Mouse (Mus musculus): Measurements from ENCODE around the gene Dock4. TPM values are rescaled to one million over a fixed set of nuclear protein-coding genes. Genes with fewer than 3 reads are reported as not detected.

The Dock4 gene
- total RNA-seq, 2 experiments from 2014 or later = 5.3 to 12.2 TPM

DNA sequence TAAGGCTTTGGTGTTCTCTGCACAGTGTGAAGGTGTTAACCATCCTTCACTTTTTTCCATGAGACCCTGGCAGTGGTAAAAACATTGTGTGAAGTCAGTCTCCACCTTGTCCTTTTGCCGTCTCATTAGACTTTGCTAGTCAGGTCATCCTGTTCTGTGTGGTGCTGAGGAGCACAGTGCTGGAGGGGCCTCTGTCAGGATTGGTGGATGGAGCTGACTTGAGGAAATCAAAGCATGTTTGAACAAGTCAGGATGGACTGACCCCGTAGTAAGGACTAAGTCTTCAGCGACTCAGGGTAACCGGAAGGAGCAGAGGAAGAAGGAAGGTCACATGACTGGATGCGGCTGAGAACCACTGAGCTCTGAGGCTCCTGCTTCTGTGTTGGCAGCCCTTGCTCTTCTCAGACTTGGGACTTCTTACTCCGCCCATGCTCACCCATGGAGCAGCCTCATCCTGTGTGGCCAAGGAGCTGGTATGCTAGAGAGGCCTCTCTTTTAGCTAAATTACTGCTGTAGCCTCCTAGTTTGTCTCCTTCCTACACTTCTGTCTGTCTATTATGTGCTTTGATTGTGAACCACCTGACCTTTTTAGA, 14.0 kb downstream of the Dock4 start:
- ATAC-seq (ENCODE audit: poor library complexity, severe bottlenecking) = no peak

GRCm38 (mm10) chr12:40462693-40463235, 17.0 kb downstream of the Dock4 start:
- no peak for ATAC-seq (ENCODE audit: poor library complexity, severe bottlenecking)

DNA sequence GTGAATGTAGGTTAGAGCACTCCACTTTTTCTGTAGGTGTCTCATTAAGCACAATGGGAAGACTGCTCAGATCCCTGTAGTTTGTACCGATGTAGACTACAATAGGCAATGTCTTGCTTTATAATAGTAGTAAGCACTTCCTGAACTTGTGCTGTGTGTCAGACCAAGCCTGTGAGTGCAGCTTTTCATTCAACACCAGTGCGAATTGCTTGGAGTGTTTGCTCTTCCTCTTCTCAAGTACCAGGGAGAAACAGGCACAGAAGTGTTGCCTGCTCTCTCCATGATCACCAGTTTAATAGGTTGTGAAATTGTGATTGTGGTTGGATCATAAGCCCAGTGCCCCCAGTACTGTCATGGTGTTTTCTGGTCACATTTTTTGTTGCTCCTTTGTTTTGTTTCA, 18.1 kb downstream of the Dock4 start:
- ATAC-seq (ENCODE audit: poor library complexity, severe bottlenecking) = no peak

DNA sequence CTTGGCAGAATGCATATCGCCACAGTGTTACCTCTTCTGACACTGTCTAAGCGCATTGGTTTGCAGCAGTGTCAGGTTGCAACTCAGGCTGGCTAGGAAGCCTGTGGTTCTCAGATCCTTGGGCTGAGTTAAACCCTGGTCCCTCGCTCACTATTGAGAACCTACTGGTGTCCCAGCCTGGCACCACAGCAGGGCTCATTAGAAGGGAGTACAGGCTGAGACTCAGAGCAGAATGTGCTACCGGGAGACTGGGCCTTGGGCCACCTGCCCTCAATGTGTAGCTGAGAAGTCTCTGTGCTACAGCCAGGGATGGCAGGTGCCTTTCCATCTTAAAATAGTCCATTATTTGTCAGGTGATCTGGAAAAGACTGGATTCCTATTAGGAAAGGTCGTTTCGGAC, 18.5 kb downstream of the Dock4 start:
- no peak for ATAC-seq (ENCODE audit: poor library complexity, severe bottlenecking)

DNA sequence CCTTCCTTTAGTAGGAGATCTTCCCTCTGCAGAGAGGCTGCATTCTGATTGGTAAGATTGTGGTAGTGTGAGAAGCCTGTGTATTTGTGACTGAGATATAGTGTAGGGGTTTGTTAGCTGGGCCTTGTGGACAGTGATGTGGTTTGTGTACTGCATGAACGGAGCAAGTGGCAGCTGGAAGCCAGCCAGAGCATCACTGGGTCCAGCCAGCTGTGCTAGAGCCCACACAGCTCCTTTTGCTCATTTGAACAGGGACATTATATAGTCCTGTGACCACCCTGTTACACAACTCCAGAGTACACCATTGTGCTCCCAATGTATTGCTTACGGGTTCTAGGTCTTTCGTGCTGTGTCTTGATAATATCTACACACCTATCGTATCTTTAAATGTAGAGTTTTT, 22.5 kb downstream of the Dock4 start:
- ATAC-seq (ENCODE audit: poor library complexity, severe bottlenecking) = no peak

- ATAC-seq (ENCODE audit: poor library complexity, severe bottlenecking) = peak; percentile 61
Observed at GRCm38 (mm10) chr12:40469009-40469408, 23.3 kb downstream of the Dock4 start.

DNA sequence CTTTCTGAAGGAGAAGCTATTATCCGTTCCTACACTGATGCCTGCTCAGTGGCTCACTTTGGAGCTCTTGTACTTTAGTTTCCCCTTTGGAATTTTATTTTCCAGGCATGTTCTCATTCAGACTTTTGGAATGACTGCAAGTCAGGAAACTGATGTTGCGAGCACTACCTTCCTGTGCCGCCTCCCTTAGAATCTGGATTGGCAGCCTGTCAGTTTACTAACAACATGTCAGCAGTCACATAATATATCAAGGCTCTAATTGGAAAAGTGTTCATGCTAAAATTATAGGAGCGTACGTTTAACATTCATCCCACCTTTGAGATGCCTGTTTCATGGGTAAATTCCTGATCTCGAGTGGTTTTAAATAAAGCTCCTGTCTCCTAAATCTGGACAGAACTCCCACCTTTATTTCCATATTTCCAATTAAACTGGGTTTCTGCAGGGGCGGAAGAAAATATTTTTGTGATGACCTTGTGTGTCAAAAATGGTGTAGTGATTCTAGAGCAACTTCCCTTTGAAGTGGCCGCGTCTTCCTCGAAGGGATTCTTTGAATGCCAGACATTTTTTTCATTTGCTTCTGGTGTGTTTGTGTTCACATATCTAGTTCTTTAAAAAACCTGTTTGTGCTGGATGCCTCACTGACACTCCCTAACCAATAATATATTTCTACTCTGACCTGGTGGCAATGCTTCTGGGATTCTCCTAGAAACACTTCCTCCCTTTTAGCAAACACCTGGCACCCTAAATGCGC, 26.1 kb downstream of the Dock4 start:
- no peak for ATAC-seq (ENCODE audit: poor library complexity, severe bottlenecking)

GRCm38 (mm10) chr12:40473709-40474108, 28.0 kb downstream of the Dock4 start:
- ATAC-seq (ENCODE audit: poor library complexity, severe bottlenecking) = no peak

- ATAC-seq (ENCODE audit: poor library complexity, severe bottlenecking) = no peak
Observed at GRCm38 (mm10) chr12:40477621-40478452, 32.1 kb downstream of the Dock4 start.

DNA sequence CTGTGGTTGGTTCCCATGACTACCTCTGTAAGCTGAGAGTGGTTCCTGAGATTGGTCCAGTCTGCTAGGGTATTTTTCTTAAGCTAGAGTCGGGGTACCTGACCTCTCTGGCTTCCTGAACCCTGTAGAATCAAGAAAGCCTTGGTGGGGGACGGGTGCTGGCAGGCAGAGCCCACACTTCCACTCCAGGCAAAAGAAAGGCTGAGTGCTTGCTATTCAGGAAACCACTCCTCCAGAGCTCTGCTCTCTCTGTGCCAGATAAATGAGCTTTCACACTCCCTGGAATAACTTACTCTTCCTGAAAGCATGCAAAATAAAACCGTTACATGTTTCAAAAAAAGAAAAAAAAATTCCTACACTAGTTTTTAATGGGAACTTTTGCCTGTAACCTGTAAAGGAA, 38.5 kb downstream of the Dock4 start:
- ATAC-seq (ENCODE audit: poor library complexity, severe bottlenecking) = no peak

DNA sequence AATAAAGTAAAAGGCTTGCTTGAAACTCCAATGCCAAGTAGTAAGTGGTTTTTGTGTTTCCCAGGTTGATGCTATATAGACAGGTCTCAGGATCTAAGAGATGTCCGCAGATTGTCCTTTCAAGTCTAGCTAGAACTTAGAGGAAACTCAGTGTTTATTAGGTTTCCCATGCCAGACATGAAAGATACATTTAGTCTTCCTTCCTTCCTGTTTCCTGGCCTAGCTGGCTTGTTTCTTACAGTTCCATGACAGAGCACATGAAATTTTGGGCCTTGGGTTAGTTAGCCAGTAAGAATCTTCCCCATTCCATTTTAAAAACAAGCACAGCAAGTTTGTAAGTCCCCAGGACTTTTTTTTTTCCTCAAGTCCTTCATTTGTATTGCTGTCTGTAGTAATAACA, 39.5 kb downstream of the Dock4 start:
- no peak for ATAC-seq (ENCODE audit: poor library complexity, severe bottlenecking)

DNA sequence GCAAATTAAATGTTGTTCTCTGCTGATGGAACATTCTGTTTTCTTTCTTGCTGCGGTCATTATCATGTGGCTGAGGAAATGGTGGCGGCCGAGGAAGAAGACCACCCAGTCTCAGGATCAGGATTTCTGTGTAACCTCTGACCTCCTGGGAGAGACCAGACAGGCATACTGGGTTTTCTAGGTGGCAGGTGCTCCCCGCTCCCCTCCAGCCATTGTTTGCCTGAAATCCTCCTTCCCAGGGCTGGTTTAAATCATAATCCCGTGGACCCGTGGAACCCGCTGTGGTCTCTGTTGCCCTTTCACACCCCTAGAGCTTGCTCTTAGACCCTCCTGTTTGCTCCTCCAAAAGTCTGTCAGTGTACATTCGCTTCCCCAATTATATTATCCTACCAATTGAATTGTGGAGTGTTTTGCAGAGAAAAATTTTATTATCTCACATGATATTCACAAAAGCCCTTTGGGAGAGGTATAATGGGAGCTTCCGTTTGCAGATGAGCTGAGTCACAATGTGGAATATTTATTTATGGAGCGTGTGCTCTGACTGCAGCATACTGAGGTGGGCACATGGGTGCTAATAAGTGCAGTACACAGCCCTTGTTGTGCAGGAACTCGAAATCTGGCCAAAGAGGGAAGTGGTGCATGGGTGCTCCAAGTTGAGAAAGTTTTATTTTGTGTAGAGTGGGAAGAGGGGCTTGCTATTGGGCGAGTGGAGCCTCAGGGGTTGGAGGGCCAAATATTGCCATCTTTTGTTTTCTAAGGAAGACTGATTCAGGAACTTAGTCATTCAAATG, 40.5 kb downstream of the Dock4 start:
- ATAC-seq (ENCODE audit: poor library complexity, severe bottlenecking) = peak; percentile 54; the same call in 1 of the 2 replicates

DNA sequence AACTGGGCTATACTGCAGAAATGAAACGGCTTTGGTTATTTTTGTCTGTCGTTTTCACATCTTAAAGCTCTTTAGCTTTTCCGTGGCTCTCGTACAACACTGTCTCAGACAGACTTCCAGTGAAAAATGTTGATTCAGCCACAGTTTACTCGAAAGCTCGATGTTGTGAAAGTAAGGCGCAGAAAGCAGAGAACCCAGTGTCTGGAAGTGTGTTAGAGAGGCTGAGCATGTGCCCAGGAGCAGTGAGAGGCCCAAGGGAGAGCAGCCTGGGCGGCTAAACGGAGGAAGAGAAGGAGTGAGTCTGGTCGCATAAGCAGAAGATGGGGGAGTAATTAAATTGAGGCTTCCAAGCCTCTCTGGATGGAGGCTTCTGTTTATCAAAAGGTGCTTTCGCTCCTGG, 50.6 kb downstream of the Dock4 start:
- ATAC-seq (ENCODE audit: poor library complexity, severe bottlenecking) = no peak

GRCm38 (mm10) chr12:40497806-40498205, 52.1 kb downstream of the Dock4 start:
- no peak for ATAC-seq (ENCODE audit: poor library complexity, severe bottlenecking)

DNA sequence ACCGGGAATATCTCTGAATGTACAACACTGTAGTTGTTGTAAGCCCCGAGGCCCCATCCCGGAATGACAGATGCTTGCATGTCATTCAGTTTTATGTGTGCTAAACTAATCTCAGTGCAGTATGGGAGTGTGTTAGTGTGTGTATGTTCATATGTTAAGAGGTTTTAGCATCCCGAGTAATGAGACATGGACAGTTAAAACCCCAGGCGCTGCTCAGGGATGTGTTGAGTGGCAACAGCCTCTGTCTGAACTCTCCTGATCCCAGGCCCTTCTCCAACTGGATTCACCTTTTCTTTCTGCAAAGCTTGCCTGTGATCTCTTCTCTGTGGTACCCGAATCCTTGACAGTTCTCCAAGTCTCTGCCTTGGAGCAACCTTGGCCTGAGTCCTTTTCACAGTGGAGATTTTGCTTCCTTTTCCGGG, 52.5 kb downstream of the Dock4 start:
- no peak for ATAC-seq (ENCODE audit: poor library complexity, severe bottlenecking)

DNA sequence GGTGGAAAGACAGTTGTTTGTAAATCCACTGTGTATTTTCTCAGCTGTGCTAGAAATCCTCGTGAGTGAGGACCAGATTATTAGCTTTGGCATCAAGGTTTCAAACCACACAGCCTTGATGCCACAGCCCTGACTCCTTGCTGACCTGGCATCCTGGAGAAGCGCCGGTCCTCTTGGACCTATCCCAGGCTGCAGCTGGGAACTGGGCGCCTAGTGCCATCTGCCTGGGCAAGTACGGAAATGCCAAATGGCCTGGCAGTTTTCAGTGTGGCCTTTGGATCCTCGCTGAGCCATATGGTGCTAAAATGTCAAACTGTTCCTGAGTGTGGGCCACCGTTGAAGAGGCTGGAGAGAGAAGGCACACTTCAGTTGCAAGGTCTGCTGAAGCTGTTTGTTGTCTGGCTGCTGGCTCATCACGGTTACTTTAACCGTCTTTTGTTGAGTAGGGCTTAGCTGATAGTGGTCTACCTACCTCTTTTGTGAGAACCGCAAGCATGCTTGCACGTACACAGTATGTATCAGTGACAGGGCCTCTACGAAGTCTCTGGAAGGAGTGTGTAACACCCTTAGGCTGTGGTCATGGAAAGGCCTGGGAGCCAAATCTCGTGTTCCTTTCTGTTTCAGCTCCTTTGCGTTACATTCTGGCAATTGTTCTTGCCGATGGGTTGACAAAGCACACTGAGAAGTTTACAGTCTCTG, 53.3 kb downstream of the Dock4 start:
- ATAC-seq (ENCODE audit: poor library complexity, severe bottlenecking) = no peak

GRCm38 (mm10) chr12:40499627-40500329, 54.0 kb downstream of the Dock4 start:
- ATAC-seq (ENCODE audit: poor library complexity, severe bottlenecking) = no peak

- ATAC-seq (ENCODE audit: poor library complexity, severe bottlenecking) = no peak
Observed at GRCm38 (mm10) chr12:40501141-40501540, 55.4 kb downstream of the Dock4 start.

DNA sequence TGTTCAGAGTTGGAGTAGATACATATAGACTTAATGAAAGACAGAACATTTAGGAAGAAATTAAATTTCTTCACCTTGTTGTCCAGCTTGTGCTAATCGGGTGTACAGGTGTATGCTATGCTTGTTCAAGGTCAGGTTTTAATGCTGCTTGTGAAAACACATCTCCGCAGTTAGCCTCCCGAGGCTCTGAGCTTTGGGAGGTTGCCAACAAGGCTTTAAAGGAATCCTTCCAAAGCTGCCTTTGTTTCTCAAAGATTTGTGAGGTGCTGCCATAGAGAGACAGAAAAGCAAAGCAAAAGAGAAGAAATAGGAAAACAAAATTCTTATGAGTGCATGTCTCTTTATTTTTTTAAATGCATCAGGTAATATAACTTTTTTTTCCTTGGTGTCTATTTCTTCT, 57.8 kb downstream of the Dock4 start:
- ATAC-seq (ENCODE audit: poor library complexity, severe bottlenecking) = no peak

Measured in megakaryocyte, adult 5-6 weeks (primary cell).